Comparison of ENCODE assay signal across 15 mouse cellular contexts in genomic region chr16:78564110-78564821, GRCm38 (mm10). TPM values are rescaled to one million over a fixed set of nuclear protein-coding genes. Genes with fewer than 3 reads are reported as not detected.
DNase-seq lines count a peak whose midpoint lies in the region; ATAC-seq and TF ChIP-seq lines count a peak whose summit lies in the region.
"Had no signal": no experiment of that assay in that cellular context is flagged by ENCODE, and none has a peak within 500 bp of the region (broad histone marks: within the 10 kb centered on the region; RNA-seq: fewer than 3 reads in every experiment).

No protein-coding gene starts in this region.

- no peaks in the 10 kb centered on the region; the same call in 1 of the 2 replicates for H3K36me3 ChIP-seq in heart, embryonic 12.5 days
- H3K36me3 ChIP-seq in thymus, adult 2 months (ENCODE audit: control insufficient read depth, insufficient read depth, low read length) = no peaks in the 10 kb centered on the region
- H3K36me3 ChIP-seq in liver, postnatal 0 days (replicated peaks; ENCODE audit: insufficient read depth, low read length) = no peaks in the 10 kb centered on the region; the same call in 1 of the 2 replicates
- 0 out of 2 replicates have a peak, but pooled peaks cover 7% of the 10 kb centered on the region for H3K36me3 ChIP-seq in forebrain, postnatal 0 days (ENCODE audit: insufficient read depth)
- H3K36me3 ChIP-seq: heart, embryonic 15.5 days had no signal

- no peaks in the 10 kb centered on the region for H3K9me3 ChIP-seq in heart, embryonic 12.5 days (replicated peaks)
- no peaks in the 10 kb centered on the region for H3K9me3 ChIP-seq in liver, postnatal 0 days (ENCODE audit: low read length)
- H3K9me3 ChIP-seq in forebrain, postnatal 0 days (ENCODE audit: low read length) = no peaks in the 10 kb centered on the region
- H3K9me3 ChIP-seq: forebrain, embryonic 15.5 days; heart, embryonic 15.5 days had no signal

- no peaks in the 10 kb centered on the region for H3K27me3 ChIP-seq in heart, embryonic 12.5 days (replicated peaks)
- no peaks in the 10 kb centered on the region for H3K27me3 ChIP-seq in thymus, adult 2 months (ENCODE audit: control insufficient read depth, insufficient read depth, low read length)
- H3K27me3 ChIP-seq in liver, postnatal 0 days (ENCODE audit: insufficient read depth, low read length) = no peaks in the 10 kb centered on the region
- H3K27me3 ChIP-seq in forebrain, postnatal 0 days (ENCODE audit: insufficient read depth, low read length) = no peaks in the 10 kb centered on the region
- H3K27me3 ChIP-seq: forebrain, embryonic 15.5 days; heart, embryonic 15.5 days had no signal

- no peak for ATAC-seq in heart, embryonic 12.5 days (ENCODE audit: insufficient number of reproducible peaks, low FRiP score)
- ATAC-seq in liver, postnatal 0 days = peak; percentile 75
- ATAC-seq in forebrain, postnatal 0 days = no peak
- ATAC-seq: forebrain, embryonic 15.5 days had no signal

- TF ChIP-seq EP300 in liver, postnatal 0 days (IDR thresholded peaks at IDR 0.05; ENCODE audit: low read depth) = no peak

- 0 out of 2 replicates have a peak, but pooled peaks cover 15% of the 10 kb centered on the region for H3K4me1 ChIP-seq in heart, embryonic 12.5 days (replicated peaks)
- H3K4me1 ChIP-seq in thymus, adult 2 months (replicated peaks; ENCODE audit: control insufficient read depth, insufficient read depth, low read length) = peaks cover 28% of the 10 kb centered on the region
- H3K4me1 ChIP-seq in liver, postnatal 0 days (ENCODE audit: insufficient read depth) = peaks cover 16% of the 10 kb centered on the region
- H3K4me1 ChIP-seq in forebrain, postnatal 0 days (ENCODE audit: insufficient read depth) = no peaks in the 10 kb centered on the region
- H3K4me1 ChIP-seq: forebrain, embryonic 15.5 days had no signal

- no peak for DNase-seq in heart, adult 18-20 months
- DNase-seq in thymus, adult 2 months = peak; percentile 41
- DNase-seq in thymus, postnatal 0 days (ENCODE audit: low spot score) = no peak
- DNase-seq in liver, postnatal 0 days = no peak
- no peak for DNase-seq in adrenal gland, postnatal 36 days
- DNase-seq in right cerebral cortex, postnatal 4 days = no peak
- DNase-seq in forebrain, postnatal 0 days = no peak
- DNase-seq: cerebellum, adult 8-10 months; kidney, adult 9 months; layer of hippocampus, postnatal 36 days; retina, postnatal 1 day had no signal

- TF ChIP-seq CTCF in thymus, adult 2 months (IDR thresholded peaks at IDR 0.05; ENCODE audit: borderline replicate concordance, control insufficient read depth, extremely low read depth, insufficient read depth, low read length, poor library complexity) = no peak
- TF ChIP-seq CTCF in liver, postnatal 0 days (IDR thresholded peaks at IDR 0.05; ENCODE audit: low read depth) = no peak
- TF ChIP-seq CTCF in forebrain, postnatal 0 days (IDR thresholded peaks at IDR 0.05; ENCODE audit: low read depth) = no peak

- H3K9ac ChIP-seq in heart, embryonic 12.5 days = no peak overlapping the region
- H3K9ac ChIP-seq in liver, postnatal 0 days (replicated peaks) = no peak overlapping the region
- no peak overlapping the region for H3K9ac ChIP-seq in forebrain, postnatal 0 days
- H3K9ac ChIP-seq: forebrain, embryonic 15.5 days; heart, embryonic 15.5 days had no signal

- WGBS in heart, embryonic 12.5 days = 73% methylated on average over 13 of the region's 13 CpGs
- WGBS in thymus, adult 2 months = 30% methylated on average over 13 of the region's 13 CpGs
- 53% methylated on average over 13 of the region's 13 CpGs for WGBS in liver, postnatal 0 days (ENCODE audit: insufficient replicate concordance)
- WGBS in forebrain, postnatal 0 days = 89% methylated on average over 13 of the region's 13 CpGs

- TF ChIP-seq POLR2A in thymus, adult 2 months (IDR thresholded peaks at IDR 0.05; ENCODE audit: control insufficient read depth, extremely low read depth, insufficient read depth, low read length, poor library complexity) = no peak

- 0 out of 2 replicates have a peak overlapping the region, but pooled peaks have one; percentile 64 for H3K27ac ChIP-seq in heart, embryonic 12.5 days (ENCODE audit: poor library complexity, severe bottlenecking)
- H3K27ac ChIP-seq in thymus, adult 2 months (ENCODE audit: control insufficient read depth, insufficient read depth, low read length) = peak overlapping the region; percentile 98
- H3K27ac ChIP-seq in liver, postnatal 0 days (ENCODE audit: low read depth) = peak overlapping the region; percentile 72
- H3K27ac ChIP-seq in forebrain, postnatal 0 days (ENCODE audit: low read depth, low read length) = no peak overlapping the region
- H3K27ac ChIP-seq: forebrain, embryonic 15.5 days; heart, embryonic 15.5 days had no signal

- H3K4me3 ChIP-seq in heart, embryonic 12.5 days = no peak overlapping the region
- peak overlapping the region; percentile 4; the same call in 1 of the 2 replicates for H3K4me3 ChIP-seq in thymus, adult 2 months (ENCODE audit: control insufficient read depth, insufficient read depth, low read length)
- no peak overlapping the region for H3K4me3 ChIP-seq in liver, postnatal 0 days (ENCODE audit: low read depth, low read length)
- no peak overlapping the region for H3K4me3 ChIP-seq in forebrain, postnatal 0 days (ENCODE audit: low read depth, low read length)
- H3K4me3 ChIP-seq: forebrain, embryonic 15.5 days; heart, embryonic 15.5 days had no signal

- H3K4me2 ChIP-seq in heart, embryonic 12.5 days = no peak overlapping the region
- H3K4me2 ChIP-seq in liver, postnatal 0 days (ENCODE audit: low read depth, low read length) = peak overlapping the region; percentile 53
- H3K4me2 ChIP-seq in forebrain, postnatal 0 days (ENCODE audit: low read depth) = no peak overlapping the region
- H3K4me2 ChIP-seq: forebrain, embryonic 15.5 days; midbrain, embryonic 11.5 days had no signal

RNA-seq across cellular contexts. Expression of gene D16Ertd472e, which starts 12.2 kb away (rescaled TPM):
- polyA plus RNA-seq in heart, embryonic 12.5 days (2016; fragmentation: Nextera tagmentation; extraction: Ambion mirVana) = 8.9 and 10.5 TPM in 2 replicates
- total RNA-seq in heart, adult 18-20 months (2021) = 1 to 10 TPM; 3.5 to 5.4 TPM
- 39.2 and 44.4 TPM in 2 replicates for polyA plus RNA-seq in thymus, adult 2 months (2012; rRNA removed)
- 54.1 and 63.7 TPM in 2 replicates for polyA plus RNA-seq in thymus, postnatal 0 days (2015; fragmentation: Nextera tagmentation; extraction: Ambion mirVana)
- 4.8 and 6.0 TPM in 2 replicates for polyA plus RNA-seq in liver, postnatal 0 days (2015; fragmentation: Nextera tagmentation; extraction: Ambion mirVana)
- total RNA-seq in adrenal gland, postnatal 36 days (2021) = 10 to 100 TPM; 50.6 to 53.1 TPM
- total RNA-seq in forebrain, postnatal 0 days (2014; rRNA removed) = 5.1 and 9.1 TPM in 2 replicates
- 6.9 and 7.8 TPM in 2 replicates for polyA plus RNA-seq in forebrain, postnatal 0 days (2015; fragmentation: Nextera tagmentation; extraction: Ambion mirVana)
